Mouse (Mus musculus) neural tube, embryonic 12.5 days (tissue): Measurements from ENCODE around the gene Ptprg. TPM values are rescaled to one million over a fixed set of nuclear protein-coding genes. Genes with fewer than 3 reads are reported as not detected.

ENCODE experiments used
- ATAC-seq: fragments of 200-750 bp; cut with Nextera tagmentation; 2 replicates; pipeline ENCODE4 v1.8.0; 2017; ENCODE audit warnings: low read depth, mild to moderate bottlenecking, moderate TSS enrichment, moderate library complexity; ENCODE audit not compliant: low FRiP score
- H3K27ac ChIP-seq: fragments of 300-500 bp; sonication (generic); 2 replicates; pipeline ENCODE4 v1.5.1; 2016
- H3K27me3 ChIP-seq: fragments of 300-500 bp; sonication (generic); replicated peaks from 2 replicates; pipeline ENCODE4 v1.6.1; 2016; ENCODE audit warnings: mild to moderate bottlenecking
- H3K36me3 ChIP-seq: fragments of 300-500 bp; sonication (generic); 2 replicates; pipeline ENCODE4 v1.6.1; 2016; ENCODE audit warnings: mild to moderate bottlenecking
- H3K4me1 ChIP-seq: fragments of 300-500 bp; sonication (generic); 2 replicates; pipeline ENCODE4 v1.6.1; 2016
- H3K4me2 ChIP-seq: fragments of 300-500 bp; sonication (generic); replicated peaks from 2 replicates; pipeline ENCODE4 v1.6.1; 2016; ENCODE audit warnings: mild to moderate bottlenecking
- H3K4me3 ChIP-seq: fragments of 300-500 bp; sonication (generic); 2 replicates; pipeline ENCODE4 v1.5.1; 2016
- H3K9ac ChIP-seq: fragments of 300-500 bp; sonication (generic); 2 replicates; pipeline ENCODE4 v1.6.1; 2016; ENCODE audit warnings: mild to moderate bottlenecking
- H3K9me3 ChIP-seq: fragments of 300-500 bp; sonication (generic); 2 replicates; pipeline ENCODE4 v1.6.1; 2016; ENCODE audit warnings: mild to moderate bottlenecking
- WGBS: fragments of 180-500 bp; shearing (Covaris S2); methylation state at CpG from one replicate; pipeline ENCODE4 v1.1.7; 2016; 5-methylcytosine and 5-hydroxymethylcytosine counted together
- polyA plus RNA-seq: library from polyadenylated mRNA; unstranded; fragments of >200 nt; fragmentation: Nextera tagmentation; extraction: Ambion mirVana; gene quantifications from 2 replicates; pipeline ENCODE4 v1.2.1, GENCODE M21; 2016

Gene Ptprg
- polyA plus RNA-seq, 1 experiment from 2014 or later = 41.8 TPM

DNA sequence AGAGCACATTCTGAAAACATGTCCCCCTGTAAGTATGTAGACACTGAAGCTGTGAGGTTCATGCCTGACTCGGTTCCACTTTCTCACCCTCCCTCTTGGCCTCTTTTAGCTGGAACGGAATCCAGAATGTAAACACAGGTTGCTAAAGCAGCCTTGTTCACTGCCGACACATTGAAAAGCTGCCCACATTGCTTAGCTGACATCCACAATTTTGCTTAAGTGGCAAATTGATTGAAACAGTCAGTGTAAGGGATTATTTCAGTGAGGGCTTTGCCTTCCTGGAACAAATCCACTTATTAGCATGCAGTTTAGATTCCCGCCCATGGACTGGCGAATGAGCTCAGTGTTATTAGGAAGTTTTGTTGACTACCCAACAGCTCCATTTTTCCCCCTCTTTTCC, 532.8 kb downstream of the Ptprg start:
- no peaks in the 10 kb centered on the region for H3K9me3 ChIP-seq
- H3K4me2 ChIP-seq = no peak overlapping the region
- no peak overlapping the region for H3K4me3 ChIP-seq
- no peak for ATAC-seq
- WGBS = 75% methylated on average over 5 of the region's 5 CpGs
- H3K27me3 ChIP-seq = no peaks in the 10 kb centered on the region
- H3K9ac ChIP-seq = no peak overlapping the region
- H3K4me1 ChIP-seq = peaks cover 23% of the 10 kb centered on the region
- H3K36me3 ChIP-seq = no peaks in the 10 kb centered on the region
- H3K27ac ChIP-seq = no peak overlapping the region

- Histone ChIP-seq H3K4me1 (peaks cover 11% of the 10 kb centered on the region; the same call in 1 of the 2 replicates), H3K9me3 (no peaks in the 10 kb centered on the region), H3K36me3 (no peaks in the 10 kb centered on the region), H3K27me3 (no peaks in the 10 kb centered on the region), H3K27ac (no peak overlapping the region), H3K4me3 (no peak overlapping the region), H3K9ac (no peak overlapping the region), H3K4me2 (no peak overlapping the region)
- no peak for ATAC-seq
Measured at GRCm38 (mm10) chr14:12089954-12090353, 536.6 kb downstream of the Ptprg start.

DNA sequence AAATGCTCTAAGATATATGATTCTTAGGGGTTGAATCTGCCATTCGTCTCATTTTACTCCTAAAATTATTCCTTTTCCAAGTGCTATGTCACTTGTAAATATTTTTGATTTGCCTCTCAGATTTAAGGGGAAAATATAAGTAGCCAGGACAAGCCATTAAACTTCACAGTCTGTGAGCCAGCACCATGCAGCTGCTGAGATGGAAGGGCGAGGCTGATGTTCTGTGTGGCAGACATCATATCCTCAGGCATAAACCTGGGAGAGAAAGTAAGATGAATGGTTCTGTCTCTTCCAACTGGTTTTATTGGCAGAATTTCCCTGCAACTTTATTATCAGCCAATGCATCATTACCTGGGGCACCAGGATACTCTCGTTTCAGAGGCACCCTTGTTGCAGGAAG, 538.4 kb downstream of the Ptprg start:
- no peak overlapping the region for H3K4me2 ChIP-seq
- 66% methylated on average over 3 of the region's 3 CpGs for WGBS
- no peaks in the 10 kb centered on the region for H3K9me3 ChIP-seq
- H3K27me3 ChIP-seq = no peaks in the 10 kb centered on the region
- H3K4me3 ChIP-seq = no peak overlapping the region
- no peak overlapping the region for H3K9ac ChIP-seq
- peaks cover 11% of the 10 kb centered on the region; the same call in 1 of the 2 replicates for H3K4me1 ChIP-seq
- H3K27ac ChIP-seq = no peak overlapping the region
- no peak for ATAC-seq
- no peaks in the 10 kb centered on the region for H3K36me3 ChIP-seq

GRCm38 (mm10) chr14:12099390-12100333, 546.3 kb downstream of the Ptprg start:
- H3K4me1 ChIP-seq = no peaks in the 10 kb centered on the region
- ATAC-seq = no peak
- H3K27me3 ChIP-seq = no peaks in the 10 kb centered on the region
- no peak overlapping the region for H3K4me2 ChIP-seq
- H3K4me3 ChIP-seq = no peak overlapping the region
- WGBS = 41% methylated on average over 12 of the region's 12 CpGs
- no peaks in the 10 kb centered on the region for H3K36me3 ChIP-seq
- H3K9me3 ChIP-seq = no peaks in the 10 kb centered on the region
- no peak overlapping the region for H3K9ac ChIP-seq
- H3K27ac ChIP-seq = no peak overlapping the region

GRCm38 (mm10) chr14:12102389-12103325, 549.3 kb downstream of the Ptprg start:
- no peak for ATAC-seq
- Histone ChIP-seq H3K36me3 (no peaks in the 10 kb centered on the region), H3K27me3 (no peaks in the 10 kb centered on the region), H3K9ac (no peak overlapping the region), H3K4me2 (no peak overlapping the region), H3K4me1 (no peaks in the 10 kb centered on the region), H3K4me3 (no peak overlapping the region), H3K27ac (no peak overlapping the region), H3K9me3 (no peaks in the 10 kb centered on the region)
- 67% methylated on average over 11 of the region's 11 CpGs for WGBS

DNA sequence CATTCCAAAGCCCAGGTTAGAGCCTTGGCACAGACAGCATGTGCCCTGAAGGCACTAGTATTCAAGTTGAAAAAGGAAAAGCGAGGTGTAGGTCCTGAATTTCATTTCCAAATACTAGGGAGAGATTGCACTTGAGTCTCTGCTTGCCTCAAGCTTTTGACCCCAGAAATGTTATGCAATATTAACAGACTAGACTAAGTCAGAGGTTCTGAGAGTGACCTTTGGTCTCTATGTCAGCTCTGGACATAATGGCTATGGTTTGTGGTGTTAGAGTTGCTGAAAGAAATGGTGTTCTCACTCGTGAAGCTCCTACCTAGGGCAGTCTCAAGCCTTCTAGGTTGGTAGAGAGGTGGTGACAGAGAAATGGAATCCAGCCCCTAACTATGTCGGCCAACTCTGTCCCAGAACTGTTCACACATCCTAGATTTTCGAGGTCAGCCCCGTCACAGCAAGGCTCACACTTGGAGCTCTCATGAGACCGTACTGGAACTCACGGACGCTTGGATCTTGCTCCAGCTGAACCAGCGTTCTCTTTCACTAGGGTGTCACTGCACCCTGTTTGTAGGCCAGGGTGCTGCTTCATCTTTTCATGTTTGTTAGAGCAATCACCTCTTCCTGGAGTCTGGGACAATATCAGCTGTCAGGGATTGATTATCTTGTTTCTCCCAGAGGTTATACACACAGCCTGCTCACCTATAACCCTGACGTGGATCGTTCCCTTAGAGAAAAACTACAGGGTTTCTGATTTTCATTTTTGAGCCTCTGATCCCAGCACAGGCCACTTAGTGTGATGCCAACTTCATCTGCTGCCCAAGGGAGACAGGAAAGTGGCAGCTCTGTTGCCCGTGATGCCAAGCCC, 551.2 kb downstream of the Ptprg start:
- Histone ChIP-seq H3K4me3 (no peak overlapping the region), H3K4me2 (no peak overlapping the region), H3K9ac (no peak overlapping the region), H3K36me3 (no peaks in the 10 kb centered on the region), H3K27me3 (no peaks in the 10 kb centered on the region), H3K27ac (no peak overlapping the region), H3K9me3 (no peaks in the 10 kb centered on the region), H3K4me1 (no peaks in the 10 kb centered on the region)
- no peak for ATAC-seq
- 88% methylated on average over 12 of the region's 12 CpGs for WGBS

- H3K4me2 ChIP-seq = no peak overlapping the region
- H3K27me3 ChIP-seq = no peaks in the 10 kb centered on the region
- no peaks in the 10 kb centered on the region for H3K4me1 ChIP-seq
- ATAC-seq = no peak
- no peak overlapping the region for H3K9ac ChIP-seq
- 91% methylated on average over 2 of the region's 2 CpGs for WGBS
- no peak overlapping the region for H3K4me3 ChIP-seq
- no peaks in the 10 kb centered on the region for H3K36me3 ChIP-seq
- H3K9me3 ChIP-seq = no peaks in the 10 kb centered on the region
- no peak overlapping the region for H3K27ac ChIP-seq
Measured at GRCm38 (mm10) chr14:12105156-12105430, 551.8 kb downstream of the Ptprg start.

DNA sequence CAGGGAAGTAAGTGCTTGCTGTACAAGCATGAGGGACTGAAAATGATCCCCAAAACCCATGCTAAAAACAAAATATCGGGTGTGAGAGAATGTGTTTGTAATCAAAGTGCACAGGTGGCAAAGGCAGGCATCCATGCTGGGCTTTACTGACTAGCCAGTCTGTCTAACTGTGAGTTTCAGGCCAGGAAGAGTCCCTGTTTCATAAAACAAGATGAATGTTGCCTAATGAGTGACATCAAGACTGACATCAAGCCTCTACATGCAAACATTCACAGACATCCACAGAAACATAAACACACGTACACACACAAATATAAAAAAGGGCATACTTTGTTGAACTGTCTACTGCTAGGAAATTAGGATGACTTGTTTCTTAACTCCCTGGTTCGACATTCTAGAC, 552.3 kb downstream of the Ptprg start:
- H3K27me3 ChIP-seq = no peaks in the 10 kb centered on the region
- no peaks in the 10 kb centered on the region for H3K36me3 ChIP-seq
- H3K27ac ChIP-seq = no peak overlapping the region
- H3K4me1 ChIP-seq = no peaks in the 10 kb centered on the region
- H3K4me2 ChIP-seq = no peak overlapping the region
- no peaks in the 10 kb centered on the region for H3K9me3 ChIP-seq
- no peak overlapping the region for H3K9ac ChIP-seq
- WGBS = 92% methylated on average over 3 of the region's 3 CpGs
- no peak overlapping the region for H3K4me3 ChIP-seq
- ATAC-seq = no peak

- Histone ChIP-seq H3K27ac (no peak overlapping the region), H3K4me1 (no peaks in the 10 kb centered on the region), H3K9ac (no peak overlapping the region), H3K36me3 (no peaks in the 10 kb centered on the region), H3K27me3 (no peaks in the 10 kb centered on the region), H3K9me3 (no peaks in the 10 kb centered on the region), H3K4me2 (no peak overlapping the region), H3K4me3 (no peak overlapping the region)
- WGBS = 66% methylated on average over 7 of the region's 7 CpGs
- ATAC-seq = no peak
Measured at GRCm38 (mm10) chr14:12107459-12107858, 554.1 kb downstream of the Ptprg start.

DNA sequence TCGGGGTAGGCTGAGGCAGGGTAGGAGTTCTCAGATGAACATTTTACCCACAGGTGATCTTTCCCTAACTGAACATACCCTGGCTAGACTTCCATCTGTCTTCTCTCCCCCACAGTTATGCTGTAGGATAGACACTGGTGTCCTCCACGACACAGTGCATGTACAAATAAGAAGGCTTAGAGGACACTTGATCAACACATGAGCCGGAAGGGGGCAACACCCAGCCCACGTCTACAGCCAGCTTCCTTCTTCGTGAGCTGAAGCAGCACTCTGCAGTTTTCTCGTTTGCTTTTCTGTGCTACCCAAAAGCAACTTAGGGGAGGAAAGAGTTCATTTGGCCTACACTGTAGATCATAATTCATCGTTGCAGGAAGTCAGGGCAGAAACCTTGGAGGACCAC, 554.7 kb downstream of the Ptprg start:
- whole genome bisulfite sequencing = 85% methylated on average over 7 of the region's 7 CpGs
- Histone ChIP-seq H3K27ac (no peak overlapping the region), H3K9ac (no peak overlapping the region), H3K36me3 (no peaks in the 10 kb centered on the region), H3K4me1 (no peaks in the 10 kb centered on the region), H3K27me3 (no peaks in the 10 kb centered on the region), H3K4me2 (no peak overlapping the region), H3K4me3 (no peak overlapping the region), H3K9me3 (no peaks in the 10 kb centered on the region)
- ATAC-seq = no peak

DNA sequence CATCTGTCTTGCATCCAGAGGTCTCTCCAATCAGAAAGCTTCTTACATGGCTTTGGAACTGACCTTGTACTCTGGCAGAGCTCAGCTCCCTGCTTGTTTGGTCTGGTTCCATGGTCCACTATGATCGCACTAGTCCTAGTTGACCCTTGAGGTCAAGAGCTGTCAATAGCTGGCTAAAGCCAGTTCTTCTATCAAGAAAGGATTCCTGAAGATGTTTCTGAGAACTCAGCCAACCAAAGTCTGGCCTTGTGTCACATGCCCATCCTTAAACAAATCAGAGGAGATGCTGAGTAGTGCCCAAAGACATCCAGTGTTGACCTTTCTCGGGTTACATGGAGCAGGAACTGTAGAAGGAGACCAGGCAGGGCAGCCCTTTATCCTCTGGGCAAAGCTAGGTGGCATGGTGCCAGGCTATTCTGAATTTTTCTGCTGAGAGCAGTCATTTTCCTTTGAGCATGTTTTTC, 559.2 kb downstream of the Ptprg start:
- Histone ChIP-seq H3K27me3 (no peaks in the 10 kb centered on the region), H3K4me2 (no peak overlapping the region), H3K9me3 (no peaks in the 10 kb centered on the region), H3K4me3 (no peak overlapping the region), H3K36me3 (no peaks in the 10 kb centered on the region), H3K4me1 (no peaks in the 10 kb centered on the region), H3K27ac (no peak overlapping the region), H3K9ac (no peak overlapping the region)
- 81% methylated on average over 2 of the region's 2 CpGs for WGBS
- ATAC-seq = no peak

DNA sequence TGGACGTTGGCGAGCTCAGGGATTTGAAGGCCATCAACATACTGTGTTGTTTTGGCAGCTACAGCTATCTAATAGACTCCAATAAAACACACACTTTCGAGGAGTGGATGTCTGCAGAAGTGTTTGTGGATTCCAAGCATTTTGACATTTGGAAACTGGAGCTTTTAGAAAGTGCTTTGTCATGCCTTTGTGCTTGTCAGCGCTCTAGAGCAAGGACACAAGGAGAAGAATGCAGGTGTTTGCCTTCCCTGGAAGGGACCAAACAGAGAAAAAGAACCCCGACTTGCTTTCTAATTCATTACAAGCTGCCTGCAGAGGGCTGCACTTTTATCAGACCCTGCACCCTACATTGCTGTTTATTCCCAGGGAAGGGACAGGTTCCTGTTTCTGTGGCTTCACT, 560.0 kb downstream of the Ptprg start:
- no peak for ATAC-seq
- no peaks in the 10 kb centered on the region for H3K4me1 ChIP-seq
- H3K27me3 ChIP-seq = no peaks in the 10 kb centered on the region
- no peaks in the 10 kb centered on the region for H3K9me3 ChIP-seq
- no peak overlapping the region for H3K9ac ChIP-seq
- H3K27ac ChIP-seq = no peak overlapping the region
- H3K4me2 ChIP-seq = no peak overlapping the region
- 71% methylated on average over 5 of the region's 5 CpGs for WGBS
- no peak overlapping the region for H3K4me3 ChIP-seq
- H3K36me3 ChIP-seq = no peaks in the 10 kb centered on the region
